Mouse (Mus musculus) midbrain, postnatal 0 days (tissue): ENCODE measurements at regions not wholly inside any gene's neighbourhood (a gene's known extent, or its start where the extent isn't known, plus 50 kb on each side); places are given as distances from the start of the nearest gene placed in this dataset.

Experiments used
- ATAC-seq: fragments of 200-750 bp; cut with Nextera tagmentation; 2 replicates; pipeline ENCODE4 v1.8.0; 2017; ENCODE audit warnings: moderate number of reproducible peaks, mild to moderate bottlenecking, moderate TSS enrichment, moderate library complexity; ENCODE audit not compliant: low FRiP score
- DNase-seq: peaks from one replicate; pipeline ENCODE4 v3.0.0-alpha.2; 2015; ENCODE audit warnings: low spot score
- H3K27ac ChIP-seq: fragments of 300-500 bp; sonication (generic); 2 replicates; pipeline ENCODE4 v1.5.1; 2014; ENCODE audit warnings: low read depth, mild to moderate bottlenecking, low read length, mixed read lengths
- H3K27me3 ChIP-seq: fragments of 300-500 bp; sonication (generic); 2 replicates; pipeline ENCODE4 v1.6.1; 2014; ENCODE audit warnings: low read length, control low read depth, mixed read lengths; ENCODE audit not compliant: insufficient read depth
- H3K36me3 ChIP-seq: fragments of 300-500 bp; sonication (generic); 2 replicates; pipeline ENCODE4 v1.6.1; 2014; ENCODE audit warnings: low read length, control low read depth, mixed read lengths; ENCODE audit not compliant: insufficient read depth
- H3K4me1 ChIP-seq: fragments of 300-500 bp; sonication (generic); 2 replicates; pipeline ENCODE4 v1.6.1; 2014; ENCODE audit warnings: mild to moderate bottlenecking, control low read depth, antibody characterized with exemption, low read length, mixed read lengths; ENCODE audit not compliant: insufficient read depth
- H3K4me2 ChIP-seq: fragments of 300-500 bp; sonication (generic); 2 replicates; pipeline ENCODE4 v1.6.1; 2014; ENCODE audit warnings: low read depth, mild to moderate bottlenecking, low read length, mixed read lengths; ENCODE audit not compliant: poor library complexity, severe bottlenecking
- H3K4me3 ChIP-seq: fragments of 300-500 bp; sonication (generic); 2 replicates; pipeline ENCODE4 v1.5.1; 2014; ENCODE audit warnings: low read depth, mild to moderate bottlenecking, low read length, moderate library complexity
- H3K9ac ChIP-seq: fragments of 300-500 bp; sonication (generic); replicated peaks from 2 replicates; pipeline ENCODE4 v1.6.1; 2014; ENCODE audit warnings: mild to moderate bottlenecking, low read length, moderate library complexity, mixed read lengths; ENCODE audit not compliant: poor library complexity, severe bottlenecking
- H3K9me3 ChIP-seq: fragments of 300-500 bp; sonication (generic); 2 replicates; pipeline ENCODE4 v1.6.1; 2016; ENCODE audit warnings: low read length, control low read depth
- CTCF ChIP-seq: IDR thresholded peaks from 2 replicates; pipeline ENCODE4 v1.5.1; 2016; ENCODE audit warnings: antibody characterized with exemption, mild to moderate bottlenecking
- WGBS: fragments of 180-500 bp; shearing (Covaris S2); extraction: QIAGEN DNeasy Blood & Tissue Kit; methylation state at CpG from one replicate; pipeline ENCODE4 v1.1.7; 2014; 5-methylcytosine and 5-hydroxymethylcytosine counted together

DNA sequence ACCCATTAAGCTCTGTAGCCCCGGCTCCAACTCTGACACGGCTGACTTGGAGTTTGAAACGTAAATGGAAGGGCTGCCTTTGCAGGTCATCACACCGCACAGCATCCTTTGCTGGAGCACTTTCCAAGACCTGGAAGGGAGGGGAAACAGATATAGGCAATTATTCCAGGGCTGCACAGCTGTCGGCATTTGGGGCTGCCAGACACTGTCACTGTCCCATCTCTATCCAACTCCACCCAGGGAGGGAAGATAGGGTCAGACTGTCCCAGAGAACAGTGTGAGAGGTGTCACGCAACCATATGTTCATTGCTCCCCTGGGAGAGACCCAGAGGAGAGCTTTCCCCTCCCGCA, 162.7 kb upstream of the Lmo4 start:
- Histone ChIP-seq H3K36me3 (no peaks in the 10 kb centered on the region), H3K4me2 (peak overlapping the region; percentile 54), H3K4me3 (peak overlapping the region; percentile 31), H3K27ac (no peak overlapping the region), H3K9ac (peak overlapping the region; percentile 46; the same call in 1 of the 2 replicates), H3K9me3 (no peaks in the 10 kb centered on the region), H3K27me3 (no peaks in the 10 kb centered on the region; the same call in 1 of the 2 replicates), H3K4me1 (no peaks in the 10 kb centered on the region; the same call in 1 of the 2 replicates)
- 18% methylated on average over 7 of the region's 7 CpGs for WGBS
- peak; percentile 39; the same call in 1 of the 2 replicates for ATAC-seq
- no peak for TF ChIP-seq CTCF
- no peak for DNase-seq

DNA sequence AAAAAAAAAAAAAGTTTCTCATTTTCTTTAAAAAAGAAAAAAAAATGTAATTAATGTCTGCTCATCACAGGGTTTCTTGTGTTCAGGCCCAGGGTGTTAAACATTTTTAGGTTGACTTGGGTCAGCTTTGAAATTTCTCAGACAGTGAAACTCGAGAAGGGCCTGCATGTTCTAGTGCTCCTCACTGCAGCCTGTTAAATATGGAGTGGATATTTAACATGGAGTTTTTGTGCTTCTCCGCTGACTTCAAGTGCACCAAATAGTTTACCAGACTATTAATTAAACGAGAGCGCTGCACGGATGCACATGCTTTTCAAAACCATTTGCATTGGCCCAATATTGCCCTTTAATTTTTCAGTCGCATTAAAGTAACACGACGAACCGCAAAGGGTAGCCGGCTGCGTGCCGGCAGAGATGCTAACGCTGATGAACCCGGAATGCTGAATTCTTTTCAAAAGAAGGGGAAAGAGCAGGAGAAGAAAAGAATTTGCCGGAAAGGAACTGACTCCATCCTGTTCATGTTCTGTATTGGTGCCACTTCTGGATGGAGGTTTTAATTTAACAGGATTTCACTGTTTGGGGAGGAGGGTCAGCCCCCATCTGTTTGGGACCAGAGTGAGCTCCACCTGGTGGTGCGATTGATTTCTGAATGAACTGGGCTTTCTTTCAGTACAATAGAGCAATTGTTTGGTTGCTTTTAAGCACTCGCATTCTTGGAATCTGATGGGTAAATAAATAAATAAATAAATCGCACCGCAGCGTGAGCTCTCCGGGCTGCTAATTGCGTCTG, 162.2 kb upstream of the Lmo4 start:
- no peak overlapping the region for H3K27ac ChIP-seq
- ATAC-seq (peak; percentile 60; the same call in 1 of the 2 replicates), DNase-seq (peak; percentile 59)
- WGBS = 16% methylated on average over 22 of the region's 22 CpGs
- TF ChIP-seq CTCF = peak; percentile 78
- no peaks in the 10 kb centered on the region; the same call in 1 of the 2 replicates for H3K4me1 ChIP-seq
- peak overlapping the region; percentile 46; the same call in 1 of the 2 replicates for H3K9ac ChIP-seq
- peak overlapping the region; percentile 31 for H3K4me3 ChIP-seq
- H3K9me3 ChIP-seq = no peaks in the 10 kb centered on the region
- no peaks in the 10 kb centered on the region; the same call in 1 of the 2 replicates for H3K27me3 ChIP-seq
- H3K4me2 ChIP-seq = peak overlapping the region; percentile 54
- H3K36me3 ChIP-seq = no peaks in the 10 kb centered on the region

DNA sequence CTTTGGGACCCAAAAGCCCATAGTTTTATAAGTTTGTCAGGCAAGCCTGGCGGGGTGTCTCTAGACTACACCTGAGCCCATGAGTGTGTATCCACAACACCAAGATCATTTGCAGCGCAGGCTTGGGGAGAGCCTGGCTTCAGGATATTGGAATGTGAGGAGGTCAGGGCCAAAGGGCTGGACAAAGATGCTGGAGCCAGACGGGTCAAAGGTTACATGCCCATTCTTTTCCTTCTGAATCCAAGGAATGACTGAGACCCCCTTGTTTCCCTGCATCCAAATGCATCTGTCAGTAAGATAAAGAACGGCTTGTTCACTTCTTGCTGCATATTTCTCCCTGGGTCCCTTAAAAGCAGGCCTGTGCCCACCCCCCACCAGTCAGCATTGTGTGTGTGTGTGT, 160.9 kb upstream of the Lmo4 start:
- H3K4me3 ChIP-seq = no peak overlapping the region
- no peaks in the 10 kb centered on the region for H3K9me3 ChIP-seq
- no peaks in the 10 kb centered on the region; the same call in 1 of the 2 replicates for H3K4me1 ChIP-seq
- no peak overlapping the region for H3K27ac ChIP-seq
- H3K27me3 ChIP-seq = no peaks in the 10 kb centered on the region; the same call in 1 of the 2 replicates
- H3K9ac ChIP-seq = no peak overlapping the region
- no peak for ATAC-seq
- no peak for DNase-seq
- H3K36me3 ChIP-seq = no peaks in the 10 kb centered on the region
- TF ChIP-seq CTCF = no peak
- H3K4me2 ChIP-seq = no peak overlapping the region
- 65% methylated on average over 4 of the region's 4 CpGs for WGBS

DNA sequence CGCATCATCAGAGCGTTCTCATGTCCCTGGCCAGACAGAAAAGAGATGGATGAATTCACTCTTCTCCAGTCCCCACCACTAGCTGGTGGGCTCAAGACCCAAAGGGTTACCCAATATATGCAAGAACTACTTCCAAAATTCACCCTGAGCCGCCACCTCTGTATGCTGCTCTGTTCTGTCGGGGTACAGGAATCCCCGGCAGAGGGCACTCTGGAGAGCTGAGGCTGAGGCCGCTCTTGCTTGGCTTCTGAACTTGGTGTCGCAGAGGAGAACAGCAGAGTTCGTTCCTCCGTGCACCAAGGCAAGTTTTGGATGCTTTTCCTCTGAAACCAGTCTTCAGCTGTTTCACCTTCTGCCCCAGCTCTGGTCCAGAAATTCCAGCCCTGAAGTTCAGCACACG, 157.5 kb upstream of the Lmo4 start:
- Histone ChIP-seq H3K4me2 (no peak overlapping the region), H3K9ac (no peak overlapping the region), H3K27ac (no peak overlapping the region), H3K4me1 (no peaks in the 10 kb centered on the region), H3K36me3 (no peaks in the 10 kb centered on the region), H3K9me3 (no peaks in the 10 kb centered on the region), H3K4me3 (no peak overlapping the region), H3K27me3 (no peaks in the 10 kb centered on the region; the same call in 1 of the 2 replicates)
- 59% methylated on average over 10 of the region's 10 CpGs for WGBS
- DNase-seq (no peak), ATAC-seq (no peak)
- peak; percentile 35; the same call in 1 of the 2 replicates for TF ChIP-seq CTCF

DNA sequence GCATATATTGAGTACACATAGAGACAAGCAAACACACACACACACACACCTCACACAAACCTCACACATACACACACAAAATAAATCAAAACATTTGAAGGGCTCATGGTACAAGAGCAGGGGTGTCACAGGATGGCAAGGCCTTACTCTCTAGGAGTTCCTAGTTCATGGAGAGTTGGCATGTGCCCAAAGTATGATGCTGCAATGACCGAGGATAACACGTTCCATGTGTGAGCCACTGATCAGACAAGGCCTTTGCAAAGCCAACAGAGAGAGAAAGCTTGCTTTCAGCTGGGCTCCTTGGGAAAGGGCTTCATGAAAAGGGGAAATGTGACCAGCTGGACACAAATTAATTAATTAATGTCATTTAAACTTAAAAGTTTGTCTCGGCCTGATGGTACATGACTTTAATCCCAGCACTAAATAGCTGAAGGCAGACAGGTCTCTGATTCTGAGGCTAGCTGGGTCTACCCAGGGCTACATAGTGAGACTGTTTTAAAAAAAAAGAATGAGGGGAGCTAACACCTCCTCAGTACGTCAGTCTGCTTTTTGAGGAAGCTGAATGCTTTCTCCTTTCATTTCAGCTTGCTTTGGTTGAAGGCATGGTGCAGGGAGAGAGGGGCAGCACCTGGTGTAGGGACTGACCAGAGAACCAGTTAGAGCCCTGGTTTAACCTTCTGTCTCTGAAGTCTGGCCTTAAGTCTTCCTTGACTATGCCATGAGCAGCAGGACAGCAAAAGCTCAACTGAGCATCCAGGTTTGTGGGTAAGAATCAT, 156.4 kb upstream of the Lmo4 start:
- H3K4me1 ChIP-seq = no peaks in the 10 kb centered on the region
- H3K36me3 ChIP-seq = no peaks in the 10 kb centered on the region
- no peak overlapping the region for H3K4me2 ChIP-seq
- DNase-seq = no peak
- TF ChIP-seq CTCF = no peak
- ATAC-seq = no peak
- H3K9me3 ChIP-seq = no peaks in the 10 kb centered on the region
- H3K9ac ChIP-seq = no peak overlapping the region
- H3K27ac ChIP-seq = no peak overlapping the region
- no peaks in the 10 kb centered on the region; the same call in 1 of the 2 replicates for H3K27me3 ChIP-seq
- H3K4me3 ChIP-seq = no peak overlapping the region
- WGBS = 91% methylated on average over 4 of the region's 4 CpGs

DNA sequence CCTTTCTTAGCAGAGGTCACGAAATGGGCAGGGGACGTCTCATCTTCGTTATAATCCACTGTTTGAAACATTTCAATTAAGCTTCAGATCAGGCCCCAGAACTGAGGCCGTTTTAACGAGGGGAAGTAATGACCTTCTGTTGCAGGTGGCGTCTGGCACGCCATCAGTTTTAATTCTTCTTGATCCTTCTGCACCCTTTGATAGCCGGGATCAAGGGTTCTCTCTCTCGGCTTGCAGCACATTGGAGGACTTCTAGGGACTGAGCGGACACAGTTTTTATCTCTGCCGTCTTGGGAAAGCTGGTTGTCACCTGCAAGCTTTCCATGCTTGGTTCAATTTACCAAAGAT, 151.9 kb upstream of the Lmo4 start:
- no peak for TF ChIP-seq CTCF
- no peak for DNase-seq
- WGBS = 54% methylated on average over 11 of the region's 11 CpGs
- Histone ChIP-seq H3K4me2 (no peak overlapping the region), H3K9ac (no peak overlapping the region), H3K4me1 (no peaks in the 10 kb centered on the region), H3K27ac (no peak overlapping the region), H3K9me3 (no peaks in the 10 kb centered on the region), H3K36me3 (no peaks in the 10 kb centered on the region), H3K4me3 (no peak overlapping the region), H3K27me3 (no peaks in the 10 kb centered on the region)
- no peak for ATAC-seq
